Mouse (Mus musculus): Measurements from ENCODE around the gene Tfam.

The Tfam gene

DNA sequence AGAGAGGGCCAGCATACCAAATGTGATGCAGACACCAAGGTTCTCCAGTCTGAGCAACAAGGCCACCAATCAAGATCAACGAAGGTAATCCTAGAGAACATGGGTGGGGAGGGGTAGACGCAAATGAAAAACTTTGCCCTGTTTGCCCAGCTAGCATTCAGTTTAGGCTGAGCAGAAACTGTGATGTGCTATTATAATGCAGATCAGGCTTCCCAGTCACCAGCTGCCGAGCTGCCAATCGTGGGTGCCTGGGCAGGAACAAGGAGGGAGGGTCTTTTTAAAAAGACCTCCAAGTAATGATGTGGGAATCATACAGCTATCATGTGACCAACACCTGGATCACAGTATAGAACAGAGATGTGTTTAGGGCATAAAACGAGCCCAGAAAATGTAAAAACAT, 15.0 kb downstream of the Tfam start:
- no peak for DNase-seq (ENCODE audit: low spot score)

DNA sequence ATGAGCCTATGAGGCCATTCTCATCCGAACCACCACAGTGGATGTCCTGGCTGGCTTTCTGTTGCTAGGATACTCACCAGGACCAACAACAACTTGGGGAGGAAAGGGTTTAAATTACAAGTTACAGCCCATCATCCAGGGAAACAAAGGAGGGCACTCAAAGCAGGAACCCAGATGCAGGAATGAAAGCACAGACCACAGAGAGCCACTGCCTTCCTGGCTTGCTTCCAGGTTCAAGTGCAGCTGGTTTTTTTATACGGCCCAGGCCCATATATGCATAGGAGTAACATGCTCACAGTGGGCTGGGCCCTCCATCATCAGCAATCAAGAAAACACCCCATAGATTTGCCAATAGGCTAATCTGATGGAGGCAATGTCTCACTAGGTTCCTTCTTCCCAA, 15.4 kb downstream of the Tfam start:
- DNase-seq (ENCODE audit: low spot score) = no peak

DNA sequence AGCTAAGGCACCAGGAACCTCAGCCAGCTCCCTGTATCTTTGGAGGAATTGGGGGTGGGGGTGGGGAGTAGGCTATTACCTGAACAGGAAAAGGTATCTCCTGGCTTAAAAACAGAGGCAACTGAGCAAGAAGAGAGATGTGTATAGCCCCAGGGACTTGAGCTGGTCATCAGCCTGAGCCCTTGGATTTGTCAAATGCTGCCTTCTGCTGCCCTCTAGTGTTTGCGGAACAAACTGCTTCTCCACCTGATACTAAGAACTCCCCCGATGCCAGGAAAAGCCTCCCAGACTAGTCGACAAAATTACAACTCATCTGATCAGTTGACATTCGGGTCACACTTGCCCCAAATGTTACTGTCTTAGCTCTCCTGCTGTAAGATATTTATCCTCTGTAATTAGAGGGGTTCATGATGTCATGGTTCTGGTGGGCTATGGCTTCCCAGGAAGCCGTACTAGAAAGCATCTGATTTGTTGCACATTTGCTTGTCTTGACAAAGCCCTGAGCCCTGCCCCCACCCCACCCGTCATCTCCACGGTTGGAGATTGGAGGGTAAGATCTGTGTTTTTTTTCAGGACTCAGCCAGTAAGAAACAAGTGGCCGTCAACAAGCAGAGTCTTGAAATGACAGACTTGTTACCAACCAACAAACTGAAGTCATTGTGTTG, 19.7 kb downstream of the Tfam start:
- peak; percentile 71 for DNase-seq (ENCODE audit: low spot score)

GRCm38 (mm10) chr10:71215996-71216395, 22.1 kb downstream of the Tfam start:
- no peak for DNase-seq (ENCODE audit: low spot score)

- no peak for DNase-seq (ENCODE audit: low spot score)
Observed at GRCm38 (mm10) chr10:71201512-71201911, 36.6 kb downstream of the Tfam start.

DNA sequence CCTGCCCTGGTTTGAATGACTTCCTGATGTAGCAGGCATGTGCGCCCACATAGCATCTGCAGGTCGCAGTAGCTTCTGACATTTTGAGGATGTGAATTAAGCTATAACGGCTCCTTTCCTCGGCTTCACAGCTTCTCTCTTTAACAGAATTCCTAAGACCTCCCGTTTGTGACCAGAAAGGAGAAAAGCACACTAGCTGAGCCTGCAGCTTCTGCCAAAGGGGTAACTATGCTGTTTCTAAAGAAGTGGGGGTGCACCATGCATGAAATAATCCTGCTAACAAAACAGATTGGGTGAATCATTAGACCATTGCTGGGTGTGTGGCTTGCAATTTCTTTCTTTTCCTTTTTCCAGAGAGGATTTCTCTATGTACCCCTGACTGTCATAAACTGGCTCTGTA, 37.1 kb downstream of the Tfam start:
- no peak for DNase-seq (ENCODE audit: low spot score)

GRCm38 (mm10) chr10:71198676-71199075, 39.4 kb downstream of the Tfam start:
- no peak for DNase-seq (ENCODE audit: low spot score)

DNA sequence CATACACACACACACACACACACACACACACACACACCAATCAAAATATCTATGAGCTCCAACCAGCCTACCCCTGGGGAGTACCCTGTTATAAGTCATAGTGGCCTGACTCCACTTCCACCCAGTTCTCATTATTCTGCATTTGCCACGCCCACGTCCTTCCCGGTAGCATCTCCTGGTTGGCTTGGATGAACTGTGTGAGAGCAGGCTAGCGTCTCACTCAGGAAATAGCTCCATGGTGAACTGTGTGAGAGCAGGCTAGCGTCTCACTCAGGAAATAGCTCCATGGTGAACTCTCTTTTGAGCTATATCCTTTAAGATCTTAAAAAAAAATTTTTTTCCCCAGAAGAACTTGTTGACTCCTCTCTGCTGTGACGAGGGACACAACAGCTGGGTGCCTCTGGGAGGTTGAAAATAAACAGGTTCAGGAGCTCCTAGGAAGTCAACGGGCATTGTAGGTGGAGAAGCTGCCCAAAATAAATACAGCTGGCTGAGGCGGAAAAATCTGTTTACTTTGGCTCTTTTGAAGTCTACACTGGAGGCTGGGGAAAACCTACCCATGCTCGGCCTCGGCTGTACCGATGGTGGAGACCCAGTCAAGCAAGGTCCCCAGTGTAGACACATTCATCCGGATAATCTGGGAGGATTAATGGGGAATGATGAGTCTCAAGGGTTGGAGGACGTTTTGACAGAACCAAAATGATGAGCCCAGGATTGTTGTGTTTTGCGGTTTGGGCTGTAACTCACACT, 40.9 kb downstream of the Tfam start:
- no peak for DNase-seq (ENCODE audit: low spot score)

DNA sequence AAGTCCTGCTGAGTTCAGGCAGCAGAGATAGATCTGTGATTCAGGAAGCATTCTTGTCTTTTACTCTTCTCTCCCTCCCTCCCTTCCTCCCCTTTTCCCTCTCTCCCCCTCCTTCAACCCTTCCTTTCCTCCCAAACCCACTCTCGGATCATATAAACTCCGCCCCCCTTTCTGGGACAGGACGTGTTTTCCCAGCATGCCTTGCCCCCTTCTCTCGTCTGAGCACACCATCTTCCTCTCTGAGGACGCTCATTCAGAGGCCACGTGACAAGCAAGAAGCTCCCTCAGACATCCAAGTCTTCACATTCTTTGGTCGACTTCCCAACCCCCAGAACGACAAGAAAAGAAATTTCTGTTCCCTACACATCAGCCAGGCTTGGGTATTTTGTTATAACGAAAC, 42.6 kb downstream of the Tfam start:
- peak; percentile 40 for DNase-seq (ENCODE audit: low spot score)

GRCm38 (mm10) chr10:71194713-71195112, 43.4 kb downstream of the Tfam start:
- DNase-seq (ENCODE audit: low spot score) = no peak

GRCm38 (mm10) chr10:71193319-71193718, 44.8 kb downstream of the Tfam start:
- DNase-seq (ENCODE audit: low spot score) = no peak

GRCm38 (mm10) chr10:71192886-71193285, 45.2 kb downstream of the Tfam start:
- DNase-seq (ENCODE audit: low spot score) = peak; percentile 43

DNA sequence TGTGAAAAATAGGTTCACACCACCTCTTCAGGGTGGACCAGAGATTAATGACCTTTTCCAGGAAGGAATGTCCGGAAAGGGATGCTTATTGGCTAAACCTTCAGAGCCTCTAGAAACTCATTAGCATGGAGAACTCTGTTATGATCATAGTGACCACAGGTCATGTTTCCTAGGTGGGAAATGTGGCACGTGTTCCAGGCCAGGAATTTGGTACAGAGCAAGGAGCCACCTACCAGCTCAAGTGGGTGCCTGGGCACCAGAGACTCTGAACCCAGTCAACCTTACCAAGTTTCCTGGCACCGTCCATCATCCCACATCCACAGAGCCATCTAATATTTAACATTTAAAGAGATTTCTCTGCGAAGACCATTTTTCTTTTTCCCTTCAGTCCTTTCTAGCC, 49.4 kb downstream of the Tfam start:
- no peak for DNase-seq (ENCODE audit: low spot score)

DNA sequence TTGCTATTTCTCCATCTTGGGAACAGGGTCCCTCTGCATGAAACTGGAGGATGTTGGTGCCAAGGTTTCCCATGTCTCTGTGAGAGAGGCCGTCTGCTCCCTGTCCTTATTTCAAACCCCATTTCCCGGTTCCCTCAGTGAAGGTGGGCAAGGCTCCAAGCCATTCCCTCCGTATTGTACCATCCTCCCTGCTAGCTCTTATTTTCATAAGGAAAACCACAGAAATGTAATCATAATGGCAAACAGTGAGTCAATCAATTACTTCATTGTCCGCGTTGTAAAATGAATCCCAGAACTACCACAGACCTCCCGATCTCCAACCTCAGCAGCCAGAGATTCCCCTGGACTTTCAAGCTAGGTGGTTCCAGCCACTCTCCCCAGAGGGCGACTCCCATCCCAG, 53.0 kb downstream of the Tfam start:
- DNase-seq (ENCODE audit: low spot score) = no peak

GRCm38 (mm10) chr10:71183339-71184031, 54.6 kb downstream of the Tfam start:
- DNase-seq (ENCODE audit: low spot score) = no peak

DNA sequence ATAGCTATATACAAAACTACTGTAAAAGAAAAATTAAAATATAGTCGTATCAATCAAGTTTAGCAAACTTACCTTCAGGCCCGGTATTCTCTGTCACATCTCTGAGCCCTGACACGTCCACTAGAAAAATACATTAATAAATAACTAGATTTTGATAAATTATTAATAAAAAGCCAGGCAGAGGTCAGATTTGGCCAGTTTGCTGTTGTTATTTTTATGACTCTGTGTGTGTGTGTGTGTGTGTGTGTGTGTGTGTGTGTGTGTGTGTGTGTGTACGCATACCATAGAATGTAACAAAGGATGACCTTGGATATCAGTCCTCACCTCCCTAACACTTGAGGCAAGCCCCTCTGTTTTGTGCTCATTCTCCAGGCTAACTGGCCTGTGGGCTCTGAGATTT, 56.1 kb downstream of the Tfam start:
- DNase-seq (ENCODE audit: low spot score) = no peak

DNA sequence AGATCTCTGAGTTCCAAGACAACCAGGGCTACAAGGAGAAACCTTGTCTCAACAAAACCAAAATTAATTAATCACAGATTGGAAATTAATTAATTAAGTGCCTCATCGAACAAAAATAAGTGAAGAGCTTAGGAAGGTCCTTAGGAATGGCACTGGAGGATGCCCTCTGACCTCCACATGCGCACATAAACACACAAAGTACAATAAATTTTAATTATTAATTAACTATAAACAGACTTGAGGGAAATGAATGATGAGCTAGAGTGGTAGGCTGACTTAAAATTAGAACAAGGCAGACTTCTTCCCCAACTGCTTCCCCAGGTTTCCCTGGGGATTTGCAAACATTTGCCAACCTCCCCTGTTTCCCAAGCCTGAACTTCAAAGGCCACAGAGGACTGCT, 57.0 kb downstream of the Tfam start:
- no peak for DNase-seq (ENCODE audit: low spot score)

GRCm38 (mm10) chr10:71180057-71180456, 58.0 kb downstream of the Tfam start:
- no peak for DNase-seq (ENCODE audit: low spot score)

- DNase-seq (ENCODE audit: low spot score) = no peak
Observed at GRCm38 (mm10) chr10:71177201-71177600, 60.9 kb downstream of the Tfam start.

GRCm38 (mm10) chr10:71176341-71176740, 61.7 kb downstream of the Tfam start:
- no peak for DNase-seq (ENCODE audit: low spot score)

All from lung, postnatal 25 days (tissue).